Mouse (Mus musculus) erythroblast, embryonic 14.5 days (primary cell): ENCODE results near the gene T. TPM values are rescaled to one million over a fixed set of nuclear protein-coding genes. Genes with fewer than 3 reads are reported as not detected.

Experiments
- H3K27me3 ChIP-seq: 2 replicates; pipeline ENCODE4 v1.6.1; 2012; ENCODE audit warnings: inconsistent platforms; ENCODE audit not compliant: control insufficient read depth
- H3K36me3 ChIP-seq: 2 replicates; pipeline ENCODE4 v1.6.1; 2012; ENCODE audit warnings: mild to moderate bottlenecking, inconsistent platforms; ENCODE audit not compliant: control insufficient read depth
- H3K4me1 ChIP-seq: 2 replicates; pipeline ENCODE4 v1.6.1; 2012; ENCODE audit warnings: inconsistent platforms; ENCODE audit not compliant: control insufficient read depth
- H3K4me3 ChIP-seq: replicated peaks from 2 replicates; pipeline ENCODE3; 2012; ENCODE audit warnings: moderate library complexity, mild to moderate bottlenecking, inconsistent platforms
- H3K9me3 ChIP-seq: 2 replicates; pipeline ENCODE4 v1.6.1; 2012; ENCODE audit warnings: low read length, inconsistent platforms, mixed read lengths; ENCODE audit not compliant: control insufficient read depth
- GATA1 ChIP-seq: IDR thresholded peaks from 2 replicates; pipeline ENCODE4 v1.6.1; 2012; ENCODE audit warnings: low read length, inconsistent platforms, mixed read lengths
- TAL1 ChIP-seq: IDR thresholded peaks from 3 replicates; pipeline ENCODE4 v1.6.1; 2012; ENCODE audit warnings: low read length, inconsistent platforms, mixed read lengths
- polyA plus RNA-seq: library from polyadenylated mRNA; stranded (reverse); fragments of >175 nt; gene quantifications from 2 replicates; pipeline ENCODE4 v1.2.3, GENCODE M21; 2012

Gene T
- polyA plus RNA-seq, 1 experiment: not detected

- H3K27me3 ChIP-seq: peaks cover 65% of the 10 kb centered on the region
- TF ChIP-seq GATA1: no peak
- no peak for TF ChIP-seq TAL1
- H3K4me3 ChIP-seq: no peak overlapping the region
- no peaks in the 10 kb centered on the region for H3K36me3 ChIP-seq
- H3K9me3 ChIP-seq: no peaks in the 10 kb centered on the region
- no peaks in the 10 kb centered on the region for H3K4me1 ChIP-seq
These were observed 4.8 kb upstream of the T start for GRCm38 (mm10) chr17:8429436-8429835.

GRCm38 (mm10) chr17:8429896-8430295 is 4.3 kb upstream of the T start:
- peaks cover 70% of the 10 kb centered on the region for H3K27me3 ChIP-seq

GRCm38 (mm10) chr17:8432179-8432800 is 1.9 kb upstream of the T start:
- TF ChIP-seq GATA1 (no peak), TAL1 (no peak)
- Histone ChIP-seq H3K9me3 (no peaks in the 10 kb centered on the region), H3K36me3 (no peaks in the 10 kb centered on the region), H3K4me3 (no peak overlapping the region), H3K27me3 (peaks cover 87% of the 10 kb centered on the region), H3K4me1 (no peaks in the 10 kb centered on the region)

More at GRCm38 (mm10) chr17:8429896-8430295, 4.3 kb upstream of the T start:
- Histone ChIP-seq H3K9me3 (no peaks in the 10 kb centered on the region), H3K4me3 (no peak overlapping the region), H3K4me1 (no peaks in the 10 kb centered on the region), H3K36me3 (no peaks in the 10 kb centered on the region)
- TF ChIP-seq TAL1 (no peak), GATA1 (no peak)

GRCm38 (mm10) chr17:8433121-8433977 is 874 bp upstream of the T start:
- Histone ChIP-seq H3K27me3 (peaks cover 87% of the 10 kb centered on the region), H3K36me3 (no peaks in the 10 kb centered on the region), H3K9me3 (no peaks in the 10 kb centered on the region), H3K4me3 (no peak overlapping the region), H3K4me1 (no peaks in the 10 kb centered on the region)
- TF ChIP-seq GATA1 (no peak), TAL1 (no peak)

GRCm38 (mm10) chr17:8436184-8436583 is 2.0 kb downstream of the T start:
- Histone ChIP-seq H3K27me3 (peaks cover 61% of the 10 kb centered on the region), H3K9me3 (no peaks in the 10 kb centered on the region), H3K36me3 (no peaks in the 10 kb centered on the region), H3K4me1 (no peaks in the 10 kb centered on the region), H3K4me3 (no peak overlapping the region)
- TF ChIP-seq GATA1 (no peak), TAL1 (no peak)

GRCm38 (mm10) chr17:8444062-8444461 is 9.8 kb downstream of the T start:
- no peaks in the 10 kb centered on the region for H3K4me1 ChIP-seq
- no peak overlapping the region for H3K4me3 ChIP-seq
- no peaks in the 10 kb centered on the region for H3K9me3 ChIP-seq
- no peaks in the 10 kb centered on the region; the same call in 1 of the 2 replicates for H3K27me3 ChIP-seq
- no peak for TF ChIP-seq TAL1
- no peak for TF ChIP-seq GATA1
- no peaks in the 10 kb centered on the region for H3K36me3 ChIP-seq

- Histone ChIP-seq H3K36me3 (no peaks in the 10 kb centered on the region), H3K4me1 (no peaks in the 10 kb centered on the region), H3K27me3 (no peaks in the 10 kb centered on the region), H3K9me3 (no peaks in the 10 kb centered on the region), H3K4me3 (no peak overlapping the region)
- TF ChIP-seq TAL1 (no peak), GATA1 (no peak)
These were observed 13.5 kb downstream of the T start for GRCm38 (mm10) chr17:8447676-8448192.

GRCm38 (mm10) chr17:8448324-8448723 is 14.1 kb downstream of the T start:
- Histone ChIP-seq H3K4me3 (no peak overlapping the region), H3K27me3 (no peaks in the 10 kb centered on the region), H3K9me3 (no peaks in the 10 kb centered on the region), H3K4me1 (no peaks in the 10 kb centered on the region), H3K36me3 (no peaks in the 10 kb centered on the region)
- no peak for TF ChIP-seq TAL1
- no peak for TF ChIP-seq GATA1

GRCm38 (mm10) chr17:8455196-8455595 is 21.0 kb downstream of the T start:
- TF ChIP-seq GATA1: no peak
- TF ChIP-seq TAL1: no peak
- Histone ChIP-seq H3K4me3 (no peak overlapping the region), H3K9me3 (no peaks in the 10 kb centered on the region), H3K27me3 (no peaks in the 10 kb centered on the region; the same call in 1 of the 2 replicates), H3K4me1 (no peaks in the 10 kb centered on the region), H3K36me3 (no peaks in the 10 kb centered on the region)
